Mouse (Mus musculus) CH12.LX (cell line): ENCODE data around the gene Rasa3. TPM values are rescaled to one million over a fixed set of nuclear protein-coding genes. Genes with fewer than 3 reads are reported as not detected.

ENCODE experiments used
- DNase-seq: peaks from one replicate; pipeline ENCODE4 v3.0.0-alpha.2; 2013; ENCODE audit errors: extremely low read depth
- H3K27ac ChIP-seq: 2 replicates; pipeline ENCODE4 v1.5.1; 2012; ENCODE audit warnings: low read depth, mild to moderate bottlenecking, control low read depth, moderate library complexity; ENCODE audit not compliant: insufficient read depth
- H3K27me3 ChIP-seq: replicated peaks from 2 replicates; pipeline ENCODE3; 2012; ENCODE audit warnings: inconsistent platforms
- H3K36me3 ChIP-seq, 2 experiments: replicated peaks in 1 of 2; 2 replicates each; pipeline versions ENCODE3 to v1.6.1; 2012; ENCODE audit warnings: inconsistent platforms in 1 of 2, low read length in 1 of 2, mild to moderate bottlenecking in 1 of 2, mixed read lengths in 1 of 2, moderate library complexity in 1 of 2; ENCODE audit not compliant: control insufficient read depth in 1 of 2, insufficient read depth in 1 of 2
- H3K4me1 ChIP-seq, 2 experiments: 2 replicates each; pipeline ENCODE4 v1.6.1; 2012; ENCODE audit warnings: inconsistent platforms in 1 of 2, moderate library complexity in 1 of 2; ENCODE audit not compliant: insufficient read depth in 2 of 2, control insufficient read depth in 1 of 2
- H3K4me2 ChIP-seq: 2 replicates; pipeline ENCODE4 v1.6.1; 2012; ENCODE audit warnings: low read depth, mild to moderate bottlenecking, control low read depth; ENCODE audit not compliant: poor library complexity, insufficient read depth, severe bottlenecking
- H3K4me3 ChIP-seq, 3 experiments: fragments of 150-350 bp in 1 of 3; sonication (generic) in 1 of 3; replicated peaks in 1 of 3; 2 replicates each; pipeline versions ENCODE3 to v1.5.1; 2011 to 2012; ENCODE audit warnings: low read depth in 2 of 3, low read length in 2 of 3, mild to moderate bottlenecking in 2 of 3, moderate library complexity in 2 of 3, control low read depth in 1 of 3, improper control_type of control experiment in 1 of 3, inconsistent platforms in 1 of 3, mixed read lengths in 1 of 3; ENCODE audit not compliant: poor library complexity in 1 of 3
- H3K79me2 ChIP-seq: replicated peaks from 2 replicates; pipeline ENCODE4 v1.6.1; 2012; ENCODE audit warnings: mild to moderate bottlenecking, moderate library complexity; ENCODE audit not compliant: control insufficient read depth, poor library complexity, insufficient read depth, severe bottlenecking; ENCODE audit errors: extremely low read depth
- H3K9ac ChIP-seq: 2 replicates; pipeline ENCODE4 v1.6.1; 2012; ENCODE audit warnings: low read depth, mild to moderate bottlenecking, control low read depth, moderate library complexity; ENCODE audit not compliant: insufficient read depth
- H3K9me3 ChIP-seq: replicated peaks from 2 replicates; pipeline ENCODE3; 2012; ENCODE audit warnings: low read length, inconsistent platforms, mixed read lengths
- BHLHE40 ChIP-seq: IDR thresholded peaks from 2 replicates; pipeline ENCODE4 v1.6.1; 2011; ENCODE audit warnings: mild to moderate bottlenecking, low read depth, low read length, improper control_type of control experiment
- CHD1 ChIP-seq: IDR thresholded peaks from 2 replicates; pipeline ENCODE4 v1.6.1; 2012; ENCODE audit warnings: low read depth, low read length, improper control_type of control experiment, inconsistent platforms
- CHD2 ChIP-seq: IDR thresholded peaks from 2 replicates; pipeline ENCODE4 v1.6.1; 2011; ENCODE audit warnings: low read length, improper control_type of control experiment
- CTCF ChIP-seq, 2 experiments: IDR thresholded peaks in 1 of 2; conservative IDR thresholded peaks in 1 of 2; 2 replicates each; pipeline ENCODE4 v1.5.1; 2011 to 2012; ENCODE audit warnings: low read depth in 2 of 2, low read length in 2 of 2, improper control_type of control experiment in 1 of 2, inconsistent platforms in 1 of 2, mild to moderate bottlenecking in 1 of 2, moderate library complexity in 1 of 2
- E2F4 ChIP-seq: IDR thresholded peaks from 2 replicates; pipeline ENCODE4 v1.6.1; 2011; ENCODE audit warnings: low read depth, low read length, improper control_type of control experiment; ENCODE audit not compliant: insufficient replicate concordance
- ELF1 ChIP-seq: IDR thresholded peaks from 2 replicates; pipeline ENCODE4 v1.6.1; 2014; ENCODE audit warnings: low read depth, mild to moderate bottlenecking, inconsistent platforms, low read length, improper control_type of control experiment
- EP300 ChIP-seq: IDR thresholded peaks from 2 replicates; pipeline ENCODE4 v1.6.1; 2011; ENCODE audit warnings: low read length, improper control_type of control experiment
- ETS1 ChIP-seq: conservative IDR thresholded peaks from 2 replicates; pipeline ENCODE4 v1.6.1; 2012; ENCODE audit warnings: low read depth, mild to moderate bottlenecking, inconsistent platforms, low read length, improper control_type of control experiment, moderate library complexity
- GABPA ChIP-seq: IDR thresholded peaks from 2 replicates; pipeline ENCODE4 v1.6.1; 2012; ENCODE audit warnings: low read depth, low read length, improper control_type of control experiment, inconsistent platforms; ENCODE audit not compliant: insufficient replicate concordance
- HCFC1 ChIP-seq: IDR thresholded peaks from 2 replicates; pipeline ENCODE4 v1.6.1; 2012; ENCODE audit warnings: low read depth, mild to moderate bottlenecking, inconsistent platforms, low read length, improper control_type of control experiment
- IRF4 ChIP-seq: IDR thresholded peaks from 2 replicates; pipeline ENCODE4 v1.6.1; 2014; ENCODE audit warnings: low read depth, mild to moderate bottlenecking, inconsistent platforms, low read length, improper control_type of control experiment
- JUN ChIP-seq: IDR thresholded peaks from 2 replicates; pipeline ENCODE4 v1.6.1; 2011; ENCODE audit warnings: low read depth, mild to moderate bottlenecking, low read length, improper control_type of control experiment, moderate library complexity; ENCODE audit not compliant: insufficient read depth
- JUND ChIP-seq: conservative IDR thresholded peaks from 2 replicates; pipeline ENCODE4 v1.6.1; 2011; ENCODE audit warnings: low read depth, low read length, improper control_type of control experiment
- KAT2A ChIP-seq: IDR thresholded peaks from 2 replicates; pipeline ENCODE4 v1.6.1; 2012; ENCODE audit warnings: low read length, improper control_type of control experiment, inconsistent platforms; ENCODE audit not compliant: insufficient replicate concordance
- MAFK ChIP-seq: IDR thresholded peaks from 2 replicates; pipeline ENCODE4 v1.6.1; 2011; ENCODE audit warnings: low read length, improper control_type of control experiment; ENCODE audit not compliant: insufficient replicate concordance
- MAX ChIP-seq: IDR thresholded peaks from 2 replicates; pipeline ENCODE4 v1.6.1; 2011; ENCODE audit warnings: low read length, improper control_type of control experiment
- MAZ ChIP-seq: IDR thresholded peaks from 2 replicates; pipeline ENCODE4 v1.6.1; 2012; ENCODE audit warnings: low read depth, mild to moderate bottlenecking, inconsistent platforms, low read length, improper control_type of control experiment, moderate library complexity
- MEF2A ChIP-seq: IDR thresholded peaks from 2 replicates; pipeline ENCODE4 v1.6.1; 2014; ENCODE audit warnings: low read depth, mild to moderate bottlenecking, inconsistent platforms, low read length, improper control_type of control experiment, borderline replicate concordance
- MXI1 ChIP-seq: IDR thresholded peaks from 2 replicates; pipeline ENCODE4 v1.6.1; 2011; ENCODE audit warnings: mild to moderate bottlenecking, low read depth, low read length, improper control_type of control experiment
- MYC ChIP-seq: IDR thresholded peaks from 2 replicates; pipeline ENCODE4 v1.6.1; 2011; ENCODE audit warnings: low read depth, mild to moderate bottlenecking, improper control_type of control experiment, low read length
- NELFE ChIP-seq: IDR thresholded peaks from 2 replicates; pipeline ENCODE4 v1.6.1; 2011; ENCODE audit warnings: low read depth, low read length, improper control_type of control experiment
- NRF1 ChIP-seq: IDR thresholded peaks from 2 replicates; pipeline ENCODE4 v1.6.1; 2014; ENCODE audit warnings: low read depth, mild to moderate bottlenecking, inconsistent platforms, low read length, improper control_type of control experiment, moderate library complexity
- PAX5 ChIP-seq: IDR thresholded peaks from 2 replicates; pipeline ENCODE4 v1.6.1; 2012; ENCODE audit warnings: low read length, inconsistent platforms, mixed read lengths
- POLR2A ChIP-seq: IDR thresholded peaks from 2 replicates; pipeline ENCODE4 v1.6.1; 2011; ENCODE audit warnings: low read depth, mild to moderate bottlenecking, improper control_type of control experiment, low read length
- POLR2AphosphoS2 ChIP-seq: IDR thresholded peaks from 2 replicates; pipeline ENCODE4 v1.6.1; 2011; ENCODE audit warnings: low read depth, low read length, improper control_type of control experiment
- RAD21 ChIP-seq: IDR thresholded peaks from 2 replicates; pipeline ENCODE4 v1.6.1; 2011; ENCODE audit warnings: low read depth, mild to moderate bottlenecking, low read length, improper control_type of control experiment, moderate library complexity
- RCOR1 ChIP-seq: conservative IDR thresholded peaks from 2 replicates; pipeline ENCODE4 v1.6.1; 2012; ENCODE audit warnings: low read depth, mild to moderate bottlenecking, inconsistent platforms, low read length, improper control_type of control experiment
- SIN3A ChIP-seq: IDR thresholded peaks from 2 replicates; pipeline ENCODE4 v1.6.1; 2012; ENCODE audit warnings: low read length, improper control_type of control experiment, inconsistent platforms
- SMC3 ChIP-seq: IDR thresholded peaks from 2 replicates; pipeline ENCODE4 v1.6.1; 2011; ENCODE audit warnings: low read depth, low read length, improper control_type of control experiment
- TBP ChIP-seq: conservative IDR thresholded peaks from 2 replicates; pipeline ENCODE4 v1.6.1; 2011; ENCODE audit warnings: low read depth, low read length, improper control_type of control experiment
- TCF12 ChIP-seq: IDR thresholded peaks from 2 replicates; pipeline ENCODE4 v1.6.1; 2014; ENCODE audit warnings: low read depth, mild to moderate bottlenecking, inconsistent platforms, low read length, improper control_type of control experiment
- UBTF ChIP-seq: IDR thresholded peaks from 2 replicates; pipeline ENCODE4 v1.6.1; 2012; ENCODE audit warnings: low read depth, mild to moderate bottlenecking, inconsistent platforms, low read length, improper control_type of control experiment, moderate library complexity
- USF1 ChIP-seq: IDR thresholded peaks from 2 replicates; pipeline ENCODE4 v1.6.1; 2014; ENCODE audit warnings: low read depth, mild to moderate bottlenecking, inconsistent platforms, low read length, improper control_type of control experiment
- USF2 ChIP-seq: conservative IDR thresholded peaks from 2 replicates; pipeline ENCODE4 v1.6.1; 2011; ENCODE audit warnings: low read depth, low read length, improper control_type of control experiment
- ZC3H11A ChIP-seq: IDR thresholded peaks from 2 replicates; pipeline ENCODE4 v1.6.1; 2012; ENCODE audit warnings: low read depth, mild to moderate bottlenecking, inconsistent platforms, low read length, improper control_type of control experiment
- ZKSCAN1 ChIP-seq: IDR thresholded peaks from 2 replicates; pipeline ENCODE4 v1.6.1; 2012; ENCODE audit warnings: low read depth, inconsistent platforms, low read length, improper control_type of control experiment, borderline replicate concordance
- ZMIZ1 ChIP-seq: IDR thresholded peaks from 2 replicates; pipeline ENCODE4 v1.6.1; 2012; ENCODE audit warnings: low read depth, mild to moderate bottlenecking, inconsistent platforms, low read length, improper control_type of control experiment
- ZNF384 ChIP-seq: IDR thresholded peaks from 2 replicates; pipeline ENCODE4 v1.6.1; 2012; ENCODE audit warnings: low read depth, low read length, improper control_type of control experiment, inconsistent platforms
- dilution Hi-C: fragments of 300-500 bp; cut with MboI; formaldehyde crosslinking; loops from 2 replicates; pipeline ENCODE4 v1.14.3; 2020; ENCODE audit warnings: low sequenced_read_pairs; ENCODE audit not compliant: extremely low pct_unique_long_range_greater_than_20kb, extremely low pct_ligation_motif_present
- in situ Hi-C: fragments of 300-500 bp; cut with MboI; formaldehyde crosslinking; loops from 3 replicates; pipeline ENCODE4 v1.14.3; 2019; ENCODE audit warnings: low sequenced_read_pairs, low pct_ligation_motif_present, low pct_unique_long_range_greater_than_20kb, mixed read lengths
- polyA plus RNA-seq: library from polyadenylated mRNA; unstranded; fragments of >175 nt; gene quantifications from 2 replicates; pipeline ENCODE4 v1.2.1, GENCODE M21; 2012; ENCODE audit warnings: low read depth; ENCODE audit not compliant: insufficient read length
- total RNA-seq, 2 experiments: library from RNA; depleted of rRNA; stranded (reverse); fragments of 300-350 nt in 1 of 2; fragments of >200 nt in 1 of 2; gene quantifications; 2 replicates each; pipeline ENCODE4 v1.2.3; 2012 to 2014

Gene Rasa3
- total and polyA plus RNA-seq, 3 experiments = 12.8 to 28.5 (median 13.6) TPM

DNA sequence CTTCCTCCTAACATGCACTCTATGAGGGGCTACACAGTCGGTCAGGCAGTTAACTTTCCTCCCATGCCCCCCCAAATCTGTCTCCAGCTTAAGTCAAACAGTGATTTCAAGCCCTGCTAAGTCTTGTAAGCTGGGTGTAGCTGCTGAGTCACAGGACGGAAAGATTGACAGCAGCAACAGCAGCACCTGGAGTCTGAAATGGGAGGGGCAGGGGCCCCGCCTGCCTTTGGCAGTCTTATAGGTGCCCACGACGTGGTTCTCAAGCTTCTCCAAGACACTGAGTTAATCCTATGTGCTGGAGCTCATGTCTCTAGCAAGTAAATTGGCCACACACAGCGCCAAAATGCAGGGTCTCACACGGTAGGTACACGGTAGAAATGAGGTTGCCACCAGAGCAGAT, 84.1 kb downstream of the Rasa3 start:
- Histone ChIP-seq H3K4me3 (no peak overlapping the region), H3K9ac (0 out of 2 replicates have a peak overlapping the region, but pooled peaks have one; percentile 3), H3K36me3 (peaks cover 14 to 53% of the 10 kb centered on the region in 2 experiments), H3K9me3 (peaks cover 3% of the 10 kb centered on the region), H3K79me2 (no peaks in the 10 kb centered on the region), H3K4me1 (peaks cover 20 to 56% of the 10 kb centered on the region in 2 experiments), H3K27ac (peak overlapping the region; percentile 99), H3K4me2 (peak overlapping the region; percentile 85; the same call in 1 of the 2 replicates), H3K27me3 (no peaks in the 10 kb centered on the region)
- in situ Hi-C loops = no loop called here
- DNase-seq = peak; percentile 87
- dilution Hi-C loops = no loop called here
- TF ChIP-seq CTCF (conservative IDR thresholded peaks at IDR 0.05 in 1 of 2, IDR thresholded peaks at IDR 0.05 in 1 of 2; ENCODE audit: low read depth in 2 of 2, low read length in 2 of 2) (peak in 1 of 2 experiments; percentile 20; a peak in 2 of 4 replicates), EP300 (peak; percentile 91), MYC (0 out of 2 replicates have a peak, but pooled peaks have one; percentile 54), CHD1 (peak; percentile 71; the same call in 1 of the 2 replicates), MAFK (peak; percentile 91), SMC3 (peak; percentile 27), ZC3H11A (no peak), UBTF (no peak), USF2 (no peak), TBP (0 out of 2 replicates have a peak, but pooled peaks have one; percentile 20), MAZ (peak; percentile 98), ZNF384 (no peak), POLR2A (peak; percentile 60; the same call in 1 of the 2 replicates), ZMIZ1 (no peak), JUN (peak; percentile 94), ELF1 (no peak; the same call in 1 of the 2 replicates), MEF2A (peak; percentile 77; the same call in 1 of the 2 replicates), BHLHE40 (peak; percentile 74), USF1 (no peak), MXI1 (peak; percentile 71; the same call in 1 of the 2 replicates), HCFC1 (no peak), MAX (peak; percentile 65), RAD21 (no peak; the same call in none of the 2 replicates), RCOR1 (peak; percentile 64; the same call in 1 of the 2 replicates), IRF4 (peak; percentile 88), ETS1 (peak; percentile 85), KAT2A (no peak), E2F4 (no peak), NELFE (no peak), JUND (peak; percentile 83), SIN3A (peak; percentile 85), ZKSCAN1 (no peak), CHD2 (peak; percentile 62; the same call in 1 of the 2 replicates), POLR2AphosphoS2 (no peak), TCF12 (peak; percentile 92), NRF1 (no peak), GABPA (0 out of 2 replicates have a peak, but pooled peaks have one; percentile 17), PAX5 (no peak)
- TF ChIP-seq, all 38 proteins: peak for 22
